Mouse (Mus musculus) heart, embryonic 14.5 days (tissue): ENCODE data around the gene Pop7. TPM values are rescaled to one million over a fixed set of nuclear protein-coding genes. Genes with fewer than 3 reads are reported as not detected.

ENCODE experiments used
- ATAC-seq: fragments of 200-750 bp; cut with Nextera tagmentation; 2 replicates; pipeline ENCODE4 v1.8.0; 2017; ENCODE audit warnings: low read depth, moderate TSS enrichment; ENCODE audit not compliant: insufficient number of reproducible peaks, insufficient read depth, low FRiP score
- H3K27ac ChIP-seq, 2 experiments: fragments of 200-500 bp in 1 of 2; fragments of 300-500 bp in 1 of 2; sonication (generic) in 1 of 2; replicated peaks in 1 of 2; 2 replicates each; pipeline ENCODE4 v1.5.1; 2012 to 2014; ENCODE audit warnings: low read depth in 2 of 2, low read length in 2 of 2, control low read depth in 1 of 2, mild to moderate bottlenecking in 1 of 2, mixed read lengths in 1 of 2; ENCODE audit not compliant: control insufficient read depth in 1 of 2, insufficient read depth in 1 of 2
- H3K27me3 ChIP-seq: fragments of 300-500 bp; sonication (generic); 2 replicates; pipeline ENCODE4 v1.6.1; 2014; ENCODE audit warnings: mild to moderate bottlenecking, low read length, control low read depth; ENCODE audit not compliant: control insufficient read depth, insufficient read depth
- H3K36me3 ChIP-seq: fragments of 300-500 bp; sonication (generic); 2 replicates; pipeline ENCODE4 v1.6.1; 2014; ENCODE audit warnings: mild to moderate bottlenecking, control low read depth, low read length, mixed read lengths; ENCODE audit not compliant: control insufficient read depth, insufficient read depth
- H3K4me1 ChIP-seq, 2 experiments: fragments of 200-500 bp in 1 of 2; fragments of 300-500 bp in 1 of 2; sonication (generic) in 1 of 2; 2 replicates each; pipeline ENCODE4 v1.6.1; 2012 to 2014; ENCODE audit warnings: low read length in 2 of 2, control low read depth in 1 of 2, mixed read lengths in 1 of 2; ENCODE audit not compliant: control insufficient read depth in 2 of 2, insufficient read depth in 2 of 2
- H3K4me2 ChIP-seq: fragments of 300-500 bp; sonication (generic); 2 replicates; pipeline ENCODE4 v1.6.1; 2014; ENCODE audit warnings: mild to moderate bottlenecking, low read length
- H3K4me3 ChIP-seq, 2 experiments: fragments of 200-500 bp in 1 of 2; fragments of 300-500 bp in 1 of 2; sonication (generic) in 1 of 2; 2 replicates each; pipeline ENCODE4 v1.5.1; 2012 to 2014; ENCODE audit warnings: low read length in 2 of 2, mild to moderate bottlenecking in 2 of 2, control low read depth in 1 of 2, low read depth in 1 of 2, moderate library complexity in 1 of 2; ENCODE audit not compliant: control insufficient read depth in 1 of 2, insufficient read depth in 1 of 2
- H3K9ac ChIP-seq: fragments of 300-500 bp; sonication (generic); 2 replicates; pipeline ENCODE4 v1.6.1; 2014; ENCODE audit warnings: mild to moderate bottlenecking, low read length
- H3K9me3 ChIP-seq: fragments of 300-500 bp; sonication (generic); 2 replicates; pipeline ENCODE4 v1.6.1; 2016; ENCODE audit warnings: low read length, control low read depth; ENCODE audit not compliant: control insufficient read depth
- WGBS: fragments of 180-500 bp; shearing (Covaris S2); extraction: QIAGEN DNeasy Blood & Tissue Kit; methylation state at CpG from one replicate; pipeline ENCODE4 v1.1.7; 2014; 5-methylcytosine and 5-hydroxymethylcytosine counted together
- polyA plus RNA-seq: library from polyadenylated mRNA; unstranded; fragments of >200 nt; fragmentation: Nextera tagmentation; extraction: Ambion mirVana; gene quantifications from 2 replicates; pipeline ENCODE4 v1.2.1, GENCODE M21; 2014

Gene Pop7
- polyA plus RNA-seq = 44.3 and 49.8 TPM in 2 replicates

GRCm38 (mm10) chr5:137501709-137502666 is at the start of gene Pop7:
Pop7 (minus strand) TSS chr5:137502518.
- Histone ChIP-seq H3K4me1 (peaks cover 3 to 12% of the 10 kb centered on the region in 2 experiments; a peak in 3 of 4 replicates), H3K9me3 (peaks cover 3% of the 10 kb centered on the region), H3K9ac (peak within 1 kb of the TSS; percentile 88), H3K4me2 (peak within 1 kb of the TSS; percentile 82), H3K27me3 (no peaks in the 10 kb centered on the region), H3K4me3 (peak within 1 kb of the TSS; percentile 73 to 85), H3K36me3 (peaks cover 8% of the 10 kb centered on the region; the same call in 1 of the 2 replicates), H3K27ac (peak within 1 kb of the TSS; percentile 98 to 99)
- ATAC-seq = peak; percentile 97
- 4% methylated on average over 63 of the region's 64 CpGs for WGBS

GRCm38 (mm10) chr5:137551119-137551518 is 48.8 kb upstream of the Pop7 start:
- Histone ChIP-seq H3K9me3 (0 out of 2 replicates have a peak, but pooled peaks cover 4% of the 10 kb centered on the region), H3K27ac (no peak overlapping the region), H3K4me1 (no peaks in the 10 kb centered on the region; a peak in 1 of 4 replicates), H3K4me2 (no peak overlapping the region), H3K27me3 (peaks cover 23% of the 10 kb centered on the region), H3K36me3 (no peaks in the 10 kb centered on the region), H3K4me3 (no peak overlapping the region), H3K9ac (no peak overlapping the region)
- WGBS = 75% methylated on average over 5 of the region's 5 CpGs
- no peak for ATAC-seq

GRCm38 (mm10) chr5:137549840-137550239 is 47.5 kb upstream of the Pop7 start:
- H3K4me2 ChIP-seq = no peak overlapping the region
- WGBS = 77% methylated on average over 2 of the region's 2 CpGs
- H3K9ac ChIP-seq = no peak overlapping the region
- no peaks in the 10 kb centered on the region; a peak in 1 of 4 replicates for H3K4me1 ChIP-seq
- no peak overlapping the region for H3K4me3 ChIP-seq
- peaks cover 18% of the 10 kb centered on the region for H3K27me3 ChIP-seq
- no peaks in the 10 kb centered on the region for H3K36me3 ChIP-seq
- no peak overlapping the region for H3K27ac ChIP-seq
- no peaks in the 10 kb centered on the region for H3K9me3 ChIP-seq
- no peak for ATAC-seq

- Histone ChIP-seq H3K27ac (no peak overlapping the region), H3K4me2 (no peak overlapping the region), H3K9me3 (no peaks in the 10 kb centered on the region), H3K27me3 (no peaks in the 10 kb centered on the region), H3K9ac (no peak overlapping the region), H3K36me3 (no peaks in the 10 kb centered on the region), H3K4me1 (no peaks in the 10 kb centered on the region), H3K4me3 (no peak overlapping the region)
- WGBS = 70% methylated on average over 4 of the region's 4 CpGs
- no peak for ATAC-seq
Measured at GRCm38 (mm10) chr5:137545596-137545995, 43.3 kb upstream of the Pop7 start.

- Histone ChIP-seq H3K9ac (no peak overlapping the region), H3K36me3 (no peaks in the 10 kb centered on the region), H3K4me2 (no peak overlapping the region), H3K9me3 (no peaks in the 10 kb centered on the region), H3K4me1 (no peaks in the 10 kb centered on the region), H3K27me3 (no peaks in the 10 kb centered on the region), H3K27ac (no peak overlapping the region), H3K4me3 (no peak overlapping the region)
- ATAC-seq = no peak
- WGBS = 60% methylated on average over 6 of the region's 6 CpGs
Measured at GRCm38 (mm10) chr5:137544926-137545325, 42.6 kb upstream of the Pop7 start.

GRCm38 (mm10) chr5:137541768-137542540 is 39.6 kb upstream of the Pop7 start:
- Histone ChIP-seq H3K9ac (no peak overlapping the region), H3K27ac (no peak overlapping the region), H3K4me3 (no peak overlapping the region), H3K4me2 (no peak overlapping the region), H3K9me3 (no peaks in the 10 kb centered on the region), H3K4me1 (peaks cover 3 to 6% of the 10 kb centered on the region in 2 experiments; a peak in 3 of 4 replicates), H3K27me3 (no peaks in the 10 kb centered on the region), H3K36me3 (no peaks in the 10 kb centered on the region)
- no peak for ATAC-seq
- WGBS = 60% methylated on average over 5 of the region's 5 CpGs

GRCm38 (mm10) chr5:137540991-137541390 is 38.7 kb upstream of the Pop7 start:
- no peak overlapping the region for H3K4me3 ChIP-seq
- no peak for ATAC-seq
- H3K27me3 ChIP-seq = no peaks in the 10 kb centered on the region
- 69% methylated on average over 6 of the region's 6 CpGs for WGBS
- peaks cover 3 to 6% of the 10 kb centered on the region in 2 experiments; a peak in 3 of 4 replicates for H3K4me1 ChIP-seq
- no peaks in the 10 kb centered on the region for H3K36me3 ChIP-seq
- no peak overlapping the region for H3K27ac ChIP-seq
- no peaks in the 10 kb centered on the region for H3K9me3 ChIP-seq
- no peak overlapping the region for H3K9ac ChIP-seq
- H3K4me2 ChIP-seq = no peak overlapping the region
